Mouse (Mus musculus): ENCODE measurements around the gene Limd2.

The Limd2 gene

GRCm38 (mm10) chr11:106173228-106173627, 12.6 kb upstream of the Limd2 start:
- no peak for DNase-seq (ENCODE audit: low spot score in 2 of 2)

DNA sequence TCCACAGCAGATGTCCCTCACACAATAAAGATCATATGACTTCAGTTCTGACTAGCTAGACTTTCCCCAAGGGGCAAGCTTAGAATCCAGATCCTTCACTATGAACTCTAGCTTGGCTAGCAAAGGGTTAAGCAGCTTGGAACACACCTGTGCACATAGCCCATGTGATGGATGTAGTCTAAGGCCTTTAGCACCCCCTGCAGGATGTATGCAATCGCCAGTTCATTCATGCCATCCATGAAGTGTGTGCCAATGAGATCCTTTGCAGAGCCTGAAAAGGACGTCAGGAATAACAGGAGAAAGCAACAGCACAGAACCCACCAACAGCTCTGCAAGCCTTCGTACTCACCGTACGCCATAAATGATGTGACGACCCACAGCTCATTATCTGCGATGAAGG, 10.1 kb upstream of the Limd2 start:
- no peak for DNase-seq (ENCODE audit: low spot score in 2 of 2)

DNA sequence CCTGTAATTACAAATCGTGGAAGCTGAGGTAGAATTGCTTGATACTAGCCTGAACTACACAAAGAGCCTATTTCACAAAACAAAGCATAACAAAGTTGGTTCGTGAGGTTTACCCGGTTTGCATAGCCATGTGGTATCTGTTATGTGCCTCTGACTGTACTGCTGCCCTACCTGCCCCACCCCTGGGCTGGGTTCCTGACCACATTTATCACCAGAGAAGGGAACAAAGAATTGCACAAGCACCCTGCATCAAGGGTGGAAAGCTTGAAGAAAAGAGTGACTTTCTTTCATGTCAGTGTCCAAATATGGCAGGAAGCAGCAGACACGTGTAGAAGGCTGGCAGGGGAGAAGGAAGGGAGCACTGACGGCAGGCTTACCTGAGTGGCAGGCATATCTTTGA, 6.8 kb upstream of the Limd2 start:
- DNase-seq (ENCODE audit: low spot score in 2 of 2), result no peak

DNA sequence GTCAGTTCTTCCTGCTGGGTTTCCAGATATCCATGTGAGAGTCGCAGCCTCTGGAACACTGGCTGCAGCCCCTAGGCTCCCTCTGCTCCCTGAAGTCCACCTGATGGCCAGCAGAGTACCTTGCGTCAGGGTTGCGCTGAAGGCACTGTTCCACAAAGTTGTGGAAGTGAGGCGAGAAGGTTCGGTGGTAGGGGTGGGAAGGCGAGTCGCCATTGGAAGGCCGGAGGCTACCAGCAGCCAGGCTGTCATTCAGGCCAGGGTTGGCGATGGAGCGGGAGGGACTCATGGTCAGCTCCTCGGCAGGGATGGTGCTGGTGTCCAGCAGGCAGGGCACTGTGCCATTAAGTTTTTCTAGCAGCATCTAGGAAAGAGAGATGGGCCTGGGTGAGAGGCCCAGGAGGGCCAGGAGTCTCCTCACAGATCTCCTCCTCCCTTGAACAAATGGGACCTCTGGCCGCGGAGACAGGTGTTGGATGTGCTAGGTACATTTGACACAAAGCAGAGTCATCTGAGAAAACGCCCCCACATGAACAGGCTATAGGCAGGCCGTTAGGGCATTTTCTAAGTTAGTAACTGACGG, 4.0 kb upstream of the Limd2 start:
- no peak for DNase-seq (ENCODE audit: low spot score in 2 of 2)

DNA sequence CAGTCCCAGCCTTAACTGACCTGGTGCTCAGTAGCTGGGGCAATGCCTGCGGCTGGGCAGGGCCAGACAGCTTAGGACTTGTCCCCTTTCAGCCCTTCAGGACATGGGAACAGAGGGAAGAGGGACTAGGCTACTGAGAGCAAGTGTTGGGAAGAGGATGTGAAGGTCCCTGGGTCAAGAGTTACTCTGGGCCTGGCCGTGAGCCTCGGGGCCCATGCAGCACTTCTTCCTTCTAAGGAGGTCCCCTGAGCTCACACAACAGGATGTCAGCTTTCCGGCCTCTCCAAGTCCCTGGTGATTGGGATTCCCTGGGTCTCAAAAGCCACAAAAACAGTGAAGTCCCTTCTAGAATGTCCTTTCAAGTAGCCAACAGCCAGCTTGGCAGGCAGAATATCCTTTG, 2.9 kb upstream of the Limd2 start:
- DNase-seq (ENCODE audit: low spot score in 2 of 2), result no peak

DNA sequence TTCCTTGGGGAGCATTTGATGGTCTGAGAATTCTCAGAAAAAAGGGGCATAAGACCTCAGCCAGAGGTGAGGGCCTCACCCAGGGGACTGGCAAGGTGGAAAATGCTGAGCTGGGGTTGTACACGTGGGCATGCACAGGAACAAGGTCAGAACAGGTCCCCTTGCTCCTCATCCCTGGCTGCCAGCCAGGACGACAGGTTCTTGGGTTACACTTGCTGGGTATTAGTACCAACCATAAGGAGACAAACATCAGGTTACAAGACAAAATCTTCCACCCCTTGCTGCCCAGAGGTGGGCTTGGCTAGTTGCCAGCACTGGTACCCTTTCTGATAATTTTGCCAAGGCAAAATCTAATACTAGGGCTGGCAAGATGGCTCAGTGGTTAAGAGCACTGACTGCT, 1.6 kb upstream of the Limd2 start:
- no peak for DNase-seq (ENCODE audit: low spot score in 2 of 2)

GRCm38 (mm10) chr11:106159921-106160840, 479 bp downstream of the Limd2 start:
- DNase-seq (ENCODE audit: low spot score in 2 of 2), result peak; percentile 55 to 63

DNA sequence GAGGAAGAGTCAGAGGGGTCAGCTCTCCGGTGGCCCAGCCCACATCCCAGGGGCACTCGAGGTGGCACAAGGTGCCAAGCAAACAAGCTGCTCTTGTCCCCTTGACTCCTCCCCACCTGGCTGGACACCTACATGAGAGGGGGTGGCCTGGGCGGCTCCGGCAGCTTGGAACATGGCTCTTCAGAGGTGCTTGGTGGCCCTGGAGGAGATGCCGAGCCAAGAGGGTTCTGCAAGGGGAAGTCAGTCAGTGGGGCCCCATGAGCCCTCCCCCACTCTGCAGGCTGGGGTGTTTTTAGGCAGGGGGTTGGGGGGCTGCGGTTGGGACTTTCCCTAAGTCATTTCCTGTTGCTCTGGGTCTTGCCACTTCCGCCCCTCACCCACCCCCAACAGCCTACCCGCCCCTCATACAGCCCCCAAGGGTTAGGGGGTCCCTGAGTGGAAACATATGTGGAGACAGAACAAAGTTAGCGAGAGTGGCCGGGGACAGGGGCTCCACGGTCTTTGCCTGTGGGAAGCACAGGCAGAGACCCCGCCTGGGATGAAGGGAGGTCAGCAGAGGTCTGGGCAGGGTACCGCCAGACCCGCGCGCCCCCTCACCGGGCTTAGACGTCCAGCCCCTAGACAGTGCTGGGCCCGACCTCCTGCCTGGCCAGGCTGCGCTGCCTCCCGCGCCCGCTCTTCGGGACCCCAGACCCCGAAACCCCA, 1.3 kb downstream of the Limd2 start:
- no peak for DNase-seq (ENCODE audit: low spot score in 2 of 2)

GRCm38 (mm10) chr11:106158930-106159215, 1.8 kb downstream of the Limd2 start:
- no peak for DNase-seq (ENCODE audit: low spot score in 2 of 2)

GRCm38 (mm10) chr11:106158081-106158929, 2.4 kb downstream of the Limd2 start:
- DNase-seq (ENCODE audit: low spot score in 2 of 2), result no peak

GRCm38 (mm10) chr11:106157154-106157553, 3.5 kb downstream of the Limd2 start:
- DNase-seq (ENCODE audit: low spot score in 2 of 2), result no peak

GRCm38 (mm10) chr11:106156257-106156656, 4.4 kb downstream of the Limd2 start:
- DNase-seq (ENCODE audit: low spot score in 2 of 2), result no peak

DNA sequence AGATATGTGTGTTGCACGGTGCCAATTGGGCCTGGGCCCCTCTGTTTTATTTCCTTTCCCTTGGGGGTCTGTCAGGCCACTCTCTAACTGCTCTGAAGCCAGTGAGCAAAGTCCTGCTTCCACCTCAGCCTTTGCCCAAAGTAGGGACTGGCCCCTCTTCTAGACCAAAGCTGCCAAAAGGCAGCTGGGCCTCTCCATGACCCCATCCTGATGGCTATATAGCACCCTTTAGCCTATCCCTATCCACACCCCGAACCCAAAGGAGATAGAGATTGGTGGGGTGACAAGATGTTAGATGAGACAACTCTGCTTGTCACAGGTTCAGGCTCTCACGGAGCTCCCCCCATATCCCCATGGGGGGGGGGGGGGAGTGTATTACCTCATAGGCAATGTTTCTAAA, 4.9 kb downstream of the Limd2 start:
- no peak for DNase-seq (ENCODE audit: low spot score in 2 of 2)

GRCm38 (mm10) chr11:106154770-106155169, 5.9 kb downstream of the Limd2 start:
- DNase-seq (ENCODE audit: low spot score in 2 of 2), result no peak

- no peak for DNase-seq (ENCODE audit: low spot score in 2 of 2)
These were observed 6.6 kb downstream of the Limd2 start for GRCm38 (mm10) chr11:106154091-106154490.

- no peak for DNase-seq (ENCODE audit: low spot score in 2 of 2)
These were observed 8.5 kb downstream of the Limd2 start for GRCm38 (mm10) chr11:106152132-106152531.

- no peak for DNase-seq (ENCODE audit: low spot score in 2 of 2)
These were observed 9.4 kb downstream of the Limd2 start for GRCm38 (mm10) chr11:106151219-106151618.

DNA sequence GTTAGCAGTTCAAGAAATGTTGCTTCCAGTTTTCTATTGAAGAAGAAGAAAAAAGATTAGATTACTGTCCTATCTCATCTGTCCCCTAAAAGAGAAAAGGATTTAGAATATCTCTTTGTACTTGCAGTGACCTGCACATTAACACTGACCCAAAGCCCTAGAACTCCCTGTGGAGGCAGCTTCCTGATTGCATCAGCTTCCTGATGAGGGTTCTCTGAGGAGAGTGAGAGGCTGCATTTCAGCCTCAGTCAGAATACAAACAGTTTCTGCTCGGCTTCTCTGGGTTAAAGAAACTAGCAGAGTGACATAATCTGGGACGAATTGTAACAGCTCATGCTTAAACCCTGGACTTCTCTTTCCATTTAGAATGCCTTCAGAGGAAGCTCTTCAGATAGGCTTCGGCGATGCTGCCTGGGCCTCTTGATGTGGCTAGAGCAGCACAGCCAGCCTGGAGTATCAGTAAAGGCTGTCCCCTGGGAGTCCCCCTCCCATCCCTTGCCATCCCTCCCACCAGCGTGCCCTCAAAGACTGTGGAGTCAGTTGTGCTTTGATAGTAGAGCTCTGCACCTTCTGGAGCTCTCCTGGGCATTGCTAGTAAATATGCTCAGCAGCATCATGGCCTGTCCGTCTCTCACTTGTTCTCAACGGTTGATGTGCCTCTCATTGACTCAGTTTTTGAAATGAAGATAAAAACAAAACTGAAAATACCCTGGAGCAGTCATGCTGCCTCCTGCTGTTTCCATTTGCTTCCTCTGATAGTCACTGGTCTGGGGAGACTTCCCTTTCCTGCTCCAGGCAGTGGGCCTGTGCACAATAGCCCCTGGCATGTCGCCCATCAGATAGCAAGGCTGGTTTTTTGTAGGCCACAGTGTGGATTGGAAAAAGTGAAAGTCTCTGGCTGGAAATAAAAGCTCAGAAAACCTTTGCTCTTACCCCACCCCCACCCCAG, 25.8 kb downstream of the Limd2 start:
- peak; percentile 66 to 87 for DNase-seq (ENCODE audit: low spot score in 2 of 2)

DNA sequence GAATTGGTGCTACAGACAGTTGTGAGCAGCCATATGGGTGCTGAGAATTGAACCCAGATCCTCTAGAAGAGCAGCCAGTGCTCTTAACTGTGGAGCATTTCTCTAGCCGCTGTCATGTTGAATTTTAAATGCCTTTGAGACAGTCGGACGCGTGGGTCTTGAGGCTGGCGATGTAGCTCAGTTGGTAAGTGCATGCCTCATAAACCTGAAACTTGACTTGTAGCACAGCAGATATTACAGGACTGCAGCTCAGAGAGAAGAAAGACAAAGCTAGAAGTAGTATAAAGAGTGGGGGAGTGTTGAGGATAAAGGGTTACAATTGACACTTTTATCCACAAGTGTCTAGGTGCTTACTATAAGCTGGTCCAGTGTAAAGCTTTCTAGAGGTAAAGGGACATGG, 28.1 kb downstream of the Limd2 start:
- no peak for DNase-seq (ENCODE audit: low spot score in 2 of 2)

DNA sequence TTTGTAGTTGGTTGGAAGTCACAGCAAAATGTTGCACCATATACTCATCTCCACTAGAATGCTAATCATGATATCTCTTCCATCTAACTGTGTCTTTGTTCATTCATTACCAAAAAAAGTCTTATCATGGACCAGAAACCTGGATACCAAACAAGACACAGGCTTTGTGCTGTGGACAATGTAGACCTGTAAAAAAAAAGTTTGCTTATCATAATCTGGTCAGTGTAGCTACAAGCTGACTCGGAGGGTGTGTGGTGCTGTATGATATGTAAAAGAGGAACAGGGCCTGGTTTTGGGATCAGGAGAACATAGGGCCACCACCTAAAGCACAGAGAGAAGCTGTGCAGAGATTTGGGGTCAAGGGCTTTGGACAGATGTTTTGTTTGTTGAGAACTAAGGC, 31.2 kb downstream of the Limd2 start:
- no peak for DNase-seq (ENCODE audit: low spot score in 2 of 2)
